Mouse (Mus musculus) cortical plate, adult 2 months (tissue): Measurements from ENCODE around the gene Nme3. TPM values are rescaled to one million over a fixed set of nuclear protein-coding genes. Genes with fewer than 3 reads are reported as not detected.

Source experiments
- H3K27ac ChIP-seq: fragments of 200-500 bp; 2 replicates; pipeline ENCODE4 v1.5.1; 2012; ENCODE audit warnings: low read length, control low read depth, inconsistent platforms; ENCODE audit not compliant: insufficient read depth
- H3K4me1 ChIP-seq: fragments of 200-500 bp; 2 replicates; pipeline ENCODE4 v1.6.1; 2011; ENCODE audit warnings: low read length; ENCODE audit not compliant: control insufficient read depth, insufficient read depth
- H3K4me3 ChIP-seq: fragments of 200-500 bp; 2 replicates; pipeline ENCODE4 v1.5.1; 2011; ENCODE audit warnings: mild to moderate bottlenecking, low read length, control low read depth; ENCODE audit not compliant: insufficient read depth
- CTCF ChIP-seq: fragments of 200-500 bp; IDR thresholded peaks from 2 replicates; pipeline ENCODE4 v1.5.1; 2011; ENCODE audit warnings: mild to moderate bottlenecking, control low read depth, low read length; ENCODE audit not compliant: insufficient read depth; ENCODE audit errors: extremely low read depth
- POLR2A ChIP-seq: fragments of 200-500 bp; IDR thresholded peaks from 2 replicates; pipeline ENCODE4 v1.6.1; 2011; ENCODE audit warnings: mild to moderate bottlenecking, low read length, control low read depth; ENCODE audit not compliant: insufficient read depth; ENCODE audit errors: extremely low read depth
- polyA plus RNA-seq: library from polyadenylated mRNA; depleted of rRNA; stranded (reverse); fragments of >200 nt; gene quantifications from 2 replicates; pipeline ENCODE4 v1.2.3, GENCODE M21; 2012; rRNA removed

The Nme3 gene
- polyA plus RNA-seq: 94.5 and 94.7 TPM in 2 replicates

DNA sequence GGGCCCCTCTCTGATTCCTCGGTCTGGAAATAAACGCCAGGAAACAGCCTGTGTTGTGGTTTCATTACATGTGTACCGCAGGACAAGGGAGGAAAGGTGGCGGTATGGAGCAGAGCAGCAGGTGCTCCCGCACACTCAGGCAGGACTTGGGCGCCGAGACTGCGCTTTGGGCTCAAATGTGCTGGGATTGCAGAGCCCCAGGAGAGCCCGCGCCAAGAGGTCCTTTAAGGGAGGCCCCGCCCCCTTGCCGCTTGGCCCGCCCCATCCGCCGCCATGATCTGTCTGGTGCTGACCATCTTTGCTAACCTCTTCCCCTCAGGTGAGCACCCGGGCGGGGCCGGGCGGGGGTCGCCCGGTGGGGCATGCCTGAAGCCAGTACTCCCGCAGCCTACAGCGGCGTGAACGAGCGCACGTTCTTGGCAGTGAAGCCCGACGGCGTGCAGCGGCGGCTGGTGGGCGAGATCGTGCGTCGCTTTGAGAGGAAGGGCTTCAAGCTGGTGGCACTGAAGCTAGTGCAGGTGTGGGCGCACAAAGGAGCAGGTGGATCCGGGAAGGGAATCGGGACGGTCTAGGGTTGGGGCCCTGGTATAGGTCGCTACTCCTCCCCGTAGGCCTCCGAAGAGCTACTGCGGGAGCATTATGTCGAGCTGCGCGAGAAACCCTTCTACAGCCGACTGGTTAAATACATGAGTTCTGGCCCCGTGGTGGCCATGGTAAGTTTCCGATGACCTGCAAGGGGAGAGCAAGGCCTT lies at the start of gene Nme3:
TSS of gene Nme3 (plus strand) at position 260 of the 752 bp plus-strand sequence.
- H3K27ac ChIP-seq: peak within 1 kb of the TSS; percentile 85
- peak within 1 kb of the TSS; percentile 80 for H3K4me3 ChIP-seq
- H3K4me1 ChIP-seq: peaks cover 5% of the 10 kb centered on the region; the same call in 1 of the 2 replicates
- TF ChIP-seq CTCF: no peak
- TF ChIP-seq POLR2A: peak; percentile 58; the same call in 1 of the 2 replicates

DNA sequence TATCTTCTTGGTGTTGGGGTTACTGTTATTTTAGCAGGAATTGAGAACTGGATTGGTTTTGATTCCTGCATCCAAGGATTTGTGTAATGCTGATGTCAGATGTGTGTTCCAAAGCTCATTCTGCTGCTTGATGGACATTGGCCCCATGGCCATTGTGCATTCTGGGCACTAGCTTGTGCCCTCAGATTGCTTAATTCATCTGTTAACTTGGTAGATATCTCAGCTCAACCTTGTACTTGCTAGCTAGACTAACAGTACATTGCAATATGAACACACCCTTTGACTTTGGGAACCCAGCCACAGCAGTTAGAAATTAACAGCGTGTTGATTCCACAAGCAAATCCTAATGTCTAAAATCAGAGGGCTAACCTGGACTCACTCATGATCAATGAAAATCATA lies 48.9 kb upstream of the Nme3 start:
- no peak overlapping the region for H3K4me3 ChIP-seq
- TF ChIP-seq CTCF (no peak), POLR2A (no peak)
- H3K27ac ChIP-seq: no peak overlapping the region
- H3K4me1 ChIP-seq: peaks cover 8% of the 10 kb centered on the region

GRCm38 (mm10) chr17:24848600-24849031 lies 47.7 kb upstream of the Nme3 start:
- H3K4me3 ChIP-seq: no peak overlapping the region
- H3K4me1 ChIP-seq: peaks cover 8% of the 10 kb centered on the region
- TF ChIP-seq CTCF (no peak), POLR2A (no peak)
- H3K27ac ChIP-seq: no peak overlapping the region

GRCm38 (mm10) chr17:24849733-24850064 lies 46.6 kb upstream of the Nme3 start:
- Histone ChIP-seq H3K27ac (peak overlapping the region; percentile 96), H3K4me3 (peak overlapping the region; percentile 72), H3K4me1 (peaks cover 8% of the 10 kb centered on the region)
- TF ChIP-seq POLR2A: peak; percentile 54
- no peak for TF ChIP-seq CTCF

DNA sequence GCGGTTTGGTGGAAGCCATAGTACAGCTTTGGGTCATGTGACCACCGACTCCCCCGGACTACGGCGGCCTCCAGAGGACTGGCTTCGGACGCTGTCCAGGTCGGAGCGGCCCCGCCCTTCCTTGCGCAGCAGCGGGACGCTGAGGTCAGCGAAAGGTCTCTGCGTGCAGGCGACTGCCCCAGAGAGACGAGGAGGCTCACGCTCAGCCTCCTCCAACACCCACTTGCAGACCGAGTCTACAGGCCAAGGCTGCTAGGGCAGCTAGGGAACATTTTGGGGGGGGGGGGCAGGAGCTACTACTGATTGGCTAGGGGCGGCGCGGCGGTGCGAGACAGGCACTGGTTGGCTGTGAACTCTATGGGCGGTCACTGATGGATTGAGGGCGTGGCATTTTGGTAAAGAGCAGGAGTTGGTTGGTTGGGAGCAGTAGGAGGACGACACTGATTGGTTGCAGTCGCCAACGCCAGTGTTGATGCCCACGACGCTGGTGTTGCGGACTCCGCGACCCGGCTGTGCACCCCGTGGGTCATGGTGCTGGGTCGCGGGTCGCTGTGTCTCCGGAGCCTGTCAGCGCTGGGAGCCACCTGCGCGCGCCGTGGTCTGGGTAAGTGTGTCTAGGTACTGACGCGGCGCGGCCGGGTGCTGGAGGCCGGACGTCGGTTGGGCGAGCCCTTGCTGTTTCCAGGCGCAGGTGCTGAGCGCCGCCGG lies 46.1 kb upstream of the Nme3 start, which contains the start of gene Fahd1:
TSS of gene Fahd1 (minus strand) at position 300 of the 708 bp plus-strand sequence.
- peak within 1 kb of the TSS; percentile 96 for H3K27ac ChIP-seq
- peaks cover 8% of the 10 kb centered on the region for H3K4me1 ChIP-seq
- peak; percentile 75; the same call in 1 of the 2 replicates for TF ChIP-seq POLR2A
- no peak for TF ChIP-seq CTCF
- H3K4me3 ChIP-seq: peak within 1 kb of the TSS; percentile 72

GRCm38 (mm10) chr17:24850773-24851127 lies 45.5 kb upstream of the Nme3 start:
- 0 out of 2 replicates have a peak overlapping the region, but pooled peaks have one; percentile 11 for H3K27ac ChIP-seq
- peaks cover 8% of the 10 kb centered on the region for H3K4me1 ChIP-seq
- no peak for TF ChIP-seq CTCF
- TF ChIP-seq POLR2A: no peak
- peak overlapping the region; percentile 72 for H3K4me3 ChIP-seq

DNA sequence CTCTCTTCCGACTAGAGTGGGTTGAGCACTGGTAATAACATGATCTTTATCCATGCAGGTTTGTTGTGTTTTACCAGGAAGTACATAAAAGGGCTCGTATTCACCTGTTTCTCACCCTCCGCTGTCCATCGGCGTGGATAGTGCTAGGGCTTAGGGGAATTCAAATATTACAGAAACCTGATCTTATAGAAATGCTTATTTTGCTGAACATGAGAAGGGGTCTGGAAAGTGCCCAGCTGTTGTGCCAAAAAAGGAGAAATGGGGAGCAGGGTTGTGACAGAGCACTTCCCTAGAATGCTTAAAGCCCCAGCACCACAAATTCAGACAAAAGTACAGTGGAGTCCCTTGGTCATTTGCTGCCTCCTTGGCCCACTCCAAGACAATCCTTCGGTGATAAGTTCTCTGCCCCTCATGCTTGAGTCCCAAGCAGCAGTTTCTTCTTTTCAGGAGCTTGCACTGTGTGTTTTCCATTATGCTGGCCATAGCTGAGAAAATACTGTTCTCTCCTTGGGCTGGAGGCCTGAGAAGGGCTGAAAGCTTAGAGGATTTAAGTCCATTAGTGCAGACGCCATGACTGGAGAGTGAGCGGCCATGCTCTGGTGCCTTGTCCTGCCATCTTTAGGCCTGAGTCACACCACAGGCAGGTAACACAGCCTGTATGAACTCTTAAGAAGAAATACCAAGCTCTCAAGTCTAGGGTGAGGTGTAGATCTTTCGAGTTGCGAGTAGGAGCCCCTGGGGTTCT lies 44.7 kb upstream of the Nme3 start:
- Histone ChIP-seq H3K4me1 (peaks cover 8% of the 10 kb centered on the region), H3K4me3 (peak overlapping the region; percentile 72), H3K27ac (no peak overlapping the region)
- TF ChIP-seq POLR2A (no peak), CTCF (no peak)

GRCm38 (mm10) chr17:24855838-24856464 lies 40.3 kb upstream of the Nme3 start:
- H3K4me3 ChIP-seq: no peak overlapping the region
- no peak overlapping the region for H3K27ac ChIP-seq
- TF ChIP-seq CTCF: no peak
- TF ChIP-seq POLR2A: no peak
- peaks cover 5% of the 10 kb centered on the region; the same call in 1 of the 2 replicates for H3K4me1 ChIP-seq

DNA sequence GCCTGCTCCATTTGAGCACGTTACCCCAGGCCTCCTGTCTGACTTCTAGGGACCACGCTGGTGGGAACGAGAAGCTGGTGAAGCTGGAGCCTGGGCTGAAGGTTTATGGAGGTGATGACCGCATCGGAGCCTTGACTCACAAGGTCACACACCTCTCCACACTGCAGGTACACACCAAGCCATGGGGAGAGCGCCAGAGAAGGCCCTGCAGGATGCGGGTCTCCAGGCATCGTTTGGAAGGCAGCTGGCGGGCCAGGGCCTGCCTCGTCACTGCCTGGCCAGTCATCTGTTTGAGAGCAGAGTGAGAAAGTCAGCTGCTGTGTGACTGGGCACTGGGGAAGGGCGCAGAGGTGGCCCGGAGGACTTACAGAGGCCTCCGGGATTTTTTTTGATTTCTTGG lies 39.7 kb upstream of the Nme3 start:
- Histone ChIP-seq H3K27ac (no peak overlapping the region), H3K4me1 (peaks cover 3% of the 10 kb centered on the region; the same call in 1 of the 2 replicates), H3K4me3 (no peak overlapping the region)
- no peak for TF ChIP-seq CTCF
- no peak for TF ChIP-seq POLR2A
